Mouse (Mus musculus): ENCODE data around the gene Gzmm. TPM values are rescaled to one million over a fixed set of nuclear protein-coding genes. Genes with fewer than 3 reads are reported as not detected.

Gene Gzmm
- polyA plus RNA-seq, 2 experiments = 0.66 to 1.1 TPM

GRCm38 (mm10) chr10:79707162-79707561 lies 18.3 kb downstream of the Gzmm start:
- ATAC-seq (ENCODE audit: low FRiP score, low read depth) (no peak), DNase-seq (ENCODE audit: low spot score) (no peak)
- Histone ChIP-seq H3K27ac (replicated peaks; ENCODE audit: low read depth, low read length) (no peak overlapping the region), H3K4me1 (ENCODE audit: control insufficient read depth, insufficient read depth, low read length) (peaks cover 11% of the 10 kb centered on the region), H3K4me3 (replicated peaks; ENCODE audit: low read length) (no peak overlapping the region), H3K9ac (ENCODE audit: low read depth, low read length, severe bottlenecking) (no peak overlapping the region), H3K27me3 (ENCODE audit: control insufficient read depth, insufficient read depth, low read length) (no peaks in the 10 kb centered on the region), H3K4me2 (replicated peaks; ENCODE audit: low read depth, low read length, severe bottlenecking) (no peak overlapping the region), H3K9me3 (ENCODE audit: control insufficient read depth, low read length) (no peaks in the 10 kb centered on the region), H3K36me3 (ENCODE audit: control insufficient read depth, insufficient read depth, low read length) (peaks cover 50% of the 10 kb centered on the region)
- TF ChIP-seq POLR2A (IDR thresholded peaks at IDR 0.05; ENCODE audit: borderline replicate concordance, extremely low read depth, insufficient read depth, insufficient read length) = no peak
- WGBS = 90% methylated on average over 1 of the region's 1 CpGs

GRCm38 (mm10) chr10:79707759-79708158 lies 18.9 kb downstream of the Gzmm start:
- H3K27ac ChIP-seq (replicated peaks; ENCODE audit: low read depth, low read length) = no peak overlapping the region
- DNase-seq (ENCODE audit: low spot score) (no peak), ATAC-seq (ENCODE audit: low FRiP score, low read depth) (no peak)
- H3K4me1 ChIP-seq (ENCODE audit: control insufficient read depth, insufficient read depth, low read length) = peaks cover 11% of the 10 kb centered on the region
- H3K36me3 ChIP-seq (ENCODE audit: control insufficient read depth, insufficient read depth, low read length) = peaks cover 51% of the 10 kb centered on the region
- H3K9me3 ChIP-seq (ENCODE audit: control insufficient read depth, low read length) = no peaks in the 10 kb centered on the region
- 76% methylated on average over 4 of the region's 4 CpGs for WGBS
- TF ChIP-seq POLR2A (IDR thresholded peaks at IDR 0.05; ENCODE audit: borderline replicate concordance, extremely low read depth, insufficient read depth, insufficient read length) = no peak
- H3K4me2 ChIP-seq (replicated peaks; ENCODE audit: low read depth, low read length, severe bottlenecking) = no peak overlapping the region
- H3K4me3 ChIP-seq (replicated peaks; ENCODE audit: low read length) = no peak overlapping the region
- no peak overlapping the region for H3K9ac ChIP-seq (ENCODE audit: low read depth, low read length, severe bottlenecking)
- H3K27me3 ChIP-seq (ENCODE audit: control insufficient read depth, insufficient read depth, low read length) = no peaks in the 10 kb centered on the region

DNA sequence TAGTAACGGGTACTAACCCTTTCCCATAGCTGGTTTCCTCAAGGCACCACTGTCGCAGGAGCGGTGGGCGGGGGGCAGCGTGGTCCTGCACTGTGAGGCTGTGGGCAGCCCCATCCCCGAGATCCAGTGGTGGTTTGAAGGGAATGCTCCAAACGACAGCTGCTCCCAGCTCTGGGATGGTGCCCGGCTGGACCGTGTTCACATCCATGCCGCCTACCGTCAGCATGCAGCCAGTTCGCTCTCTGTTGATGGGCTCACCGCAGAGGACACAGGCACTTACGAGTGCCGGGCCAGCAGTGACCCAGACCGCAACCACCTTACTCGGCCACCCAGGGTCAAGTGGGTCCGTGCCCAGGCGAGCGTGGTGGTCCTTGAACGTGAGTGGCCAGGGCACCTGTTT lies 19.8 kb downstream of the Gzmm start:
- H3K9ac ChIP-seq (ENCODE audit: low read depth, low read length, severe bottlenecking) = no peak overlapping the region
- 92% methylated on average over 21 of the region's 21 CpGs for whole genome bisulfite sequencing
- H3K27ac ChIP-seq (replicated peaks; ENCODE audit: low read depth, low read length) = no peak overlapping the region
- H3K4me2 ChIP-seq (replicated peaks; ENCODE audit: low read depth, low read length, severe bottlenecking) = no peak overlapping the region
- DNase-seq (ENCODE audit: low spot score) (no peak), ATAC-seq (ENCODE audit: low FRiP score, low read depth) (no peak)
- H3K4me3 ChIP-seq (replicated peaks; ENCODE audit: low read length) = no peak overlapping the region
- peaks cover 51% of the 10 kb centered on the region for H3K36me3 ChIP-seq (ENCODE audit: control insufficient read depth, insufficient read depth, low read length)
- no peaks in the 10 kb centered on the region for H3K27me3 ChIP-seq (ENCODE audit: control insufficient read depth, insufficient read depth, low read length)
- peaks cover 11% of the 10 kb centered on the region for H3K4me1 ChIP-seq (ENCODE audit: control insufficient read depth, insufficient read depth, low read length)
- no peak for TF ChIP-seq POLR2A (IDR thresholded peaks at IDR 0.05; ENCODE audit: borderline replicate concordance, extremely low read depth, insufficient read depth, insufficient read length)
- no peaks in the 10 kb centered on the region for H3K9me3 ChIP-seq (ENCODE audit: control insufficient read depth, low read length)

DNA sequence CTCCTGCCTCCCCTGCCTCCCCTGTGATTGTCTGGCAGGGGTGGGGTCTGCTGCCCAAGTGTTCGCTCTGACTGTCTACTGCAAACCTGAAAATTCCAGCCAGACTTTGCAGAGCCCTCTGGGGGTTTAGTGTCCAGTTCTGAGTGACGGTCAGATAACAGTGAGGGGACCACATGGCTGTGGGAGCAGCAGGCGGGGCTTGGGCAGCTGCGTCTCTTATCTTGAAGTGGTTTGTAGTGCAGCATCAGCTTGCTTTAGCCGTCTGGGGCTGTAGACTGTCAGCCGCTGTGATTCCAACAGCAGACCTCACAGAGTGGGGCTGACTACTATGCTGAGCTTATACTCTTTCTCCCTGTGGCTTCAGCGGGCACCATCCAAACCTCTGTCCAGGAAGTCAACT lies 20.5 kb downstream of the Gzmm start:
- peaks cover 51% of the 10 kb centered on the region for H3K36me3 ChIP-seq (ENCODE audit: control insufficient read depth, insufficient read depth, low read length)
- 86% methylated on average over 7 of the region's 7 CpGs for WGBS
- no peak overlapping the region for H3K4me3 ChIP-seq (replicated peaks; ENCODE audit: low read length)
- H3K27me3 ChIP-seq (ENCODE audit: control insufficient read depth, insufficient read depth, low read length) = no peaks in the 10 kb centered on the region
- TF ChIP-seq POLR2A (IDR thresholded peaks at IDR 0.05; ENCODE audit: borderline replicate concordance, extremely low read depth, insufficient read depth, insufficient read length) = no peak
- H3K27ac ChIP-seq (replicated peaks; ENCODE audit: low read depth, low read length) = no peak overlapping the region
- ATAC-seq (ENCODE audit: low FRiP score, low read depth) (no peak), DNase-seq (ENCODE audit: low spot score) (no peak)
- H3K4me1 ChIP-seq (ENCODE audit: control insufficient read depth, insufficient read depth, low read length) = peaks cover 11% of the 10 kb centered on the region
- no peaks in the 10 kb centered on the region for H3K9me3 ChIP-seq (ENCODE audit: control insufficient read depth, low read length)
- no peak overlapping the region for H3K4me2 ChIP-seq (replicated peaks; ENCODE audit: low read depth, low read length, severe bottlenecking)
- H3K9ac ChIP-seq (ENCODE audit: low read depth, low read length, severe bottlenecking) = no peak overlapping the region

DNA sequence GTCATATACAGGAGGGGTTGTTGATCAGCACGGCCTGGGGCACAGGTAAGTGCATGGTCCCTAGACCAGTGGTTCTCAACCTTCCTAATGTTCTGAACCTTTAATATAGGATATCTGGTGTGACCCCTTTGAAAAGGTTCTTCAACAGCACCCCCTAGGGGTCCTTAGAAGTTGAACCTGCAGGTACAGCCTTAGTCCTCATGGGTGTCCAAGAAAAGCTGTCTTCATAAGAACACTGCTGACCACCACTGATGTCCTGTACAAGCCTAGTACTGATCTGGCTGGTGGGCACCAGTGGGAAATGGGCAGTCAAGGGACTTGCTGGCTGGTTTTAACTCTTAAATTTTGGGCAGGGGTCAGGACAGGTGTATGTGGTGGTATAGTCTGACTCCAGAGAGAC lies 23.2 kb downstream of the Gzmm start:
- no peak for TF ChIP-seq POLR2A (IDR thresholded peaks at IDR 0.05; ENCODE audit: borderline replicate concordance, extremely low read depth, insufficient read depth, insufficient read length)
- WGBS = 85% methylated on average over 1 of the region's 1 CpGs
- Histone ChIP-seq H3K4me1 (ENCODE audit: control insufficient read depth, insufficient read depth, low read length) (peaks cover 1% of the 10 kb centered on the region; the same call in 1 of the 2 replicates), H3K4me2 (replicated peaks; ENCODE audit: low read depth, low read length, severe bottlenecking) (no peak overlapping the region), H3K9me3 (ENCODE audit: control insufficient read depth, low read length) (no peaks in the 10 kb centered on the region), H3K9ac (ENCODE audit: low read depth, low read length, severe bottlenecking) (no peak overlapping the region), H3K36me3 (ENCODE audit: control insufficient read depth, insufficient read depth, low read length) (peaks cover 48% of the 10 kb centered on the region), H3K27ac (replicated peaks; ENCODE audit: low read depth, low read length) (no peak overlapping the region), H3K4me3 (replicated peaks; ENCODE audit: low read length) (no peak overlapping the region), H3K27me3 (ENCODE audit: control insufficient read depth, insufficient read depth, low read length) (peaks cover 25% of the 10 kb centered on the region)
- no peak for ATAC-seq (ENCODE audit: low FRiP score, low read depth)
- DNase-seq (ENCODE audit: low spot score) = no peak

Measured in limb, embryonic 14.5 days (tissue).